Mouse (Mus musculus) layer of hippocampus, adult 8-10 months (tissue): ENCODE measurements around the gene Adcy4. TPM values are rescaled to one million over a fixed set of nuclear protein-coding genes. Genes with fewer than 3 reads are reported as not detected.

Experiments used
- DNase-seq, 2 experiments: peaks; one replicate each; pipeline ENCODE4 v3.0.0; 2022; ENCODE audit warnings: low spot score in 2 of 2
- total RNA-seq, 4 experiments: library from RNA; stranded (reverse); gene quantifications; 2 replicates each; pipeline ENCODE4 v1.2.4; 2022

Adcy4 gene
- 1 to 10 TPM; 3.4 to 6.8 (median 4.8) TPM for total RNA-seq

- no peak for DNase-seq
Observed at GRCm38 (mm10) chr14:55783958-55784235, at the start of gene Adcy4. Gene Adcy4 (minus strand): TSS chr14:55784095.

- no peak for DNase-seq
Observed at GRCm38 (mm10) chr14:55833126-55833525, 49.2 kb upstream of the Adcy4 start.

GRCm38 (mm10) chr14:55830331-55830730 lies 46.4 kb upstream of the Adcy4 start:
- no peak for DNase-seq

- DNase-seq = no peak
Observed at GRCm38 (mm10) chr14:55829854-55830253, 46.0 kb upstream of the Adcy4 start.

GRCm38 (mm10) chr14:55828716-55829263 lies 44.9 kb upstream of the Adcy4 start:
- no peak for DNase-seq

GRCm38 (mm10) chr14:55826551-55827340 lies 42.9 kb upstream of the Adcy4 start:
- no peak for DNase-seq

- no peak for DNase-seq
Observed at GRCm38 (mm10) chr14:55826142-55826541, 42.2 kb upstream of the Adcy4 start.

GRCm38 (mm10) chr14:55825216-55826051 lies 41.5 kb upstream of the Adcy4 start:
- DNase-seq = no peak

GRCm38 (mm10) chr14:55824481-55825215 lies 40.8 kb upstream of the Adcy4 start:
- DNase-seq = no peak

GRCm38 (mm10) chr14:55824001-55824480 lies 40.1 kb upstream of the Adcy4 start:
- no peak for DNase-seq

- no peak for DNase-seq
Observed at GRCm38 (mm10) chr14:55822991-55823762, 39.3 kb upstream of the Adcy4 start, which contains the start of gene Nfatc4. Gene Nfatc4 (plus strand): TSS chr14:55823144.

- DNase-seq = peak in 1 of 2 experiments; percentile 45
Observed at GRCm38 (mm10) chr14:55822435-55822990, 38.6 kb upstream of the Adcy4 start.

GRCm38 (mm10) chr14:55820576-55820975 lies 36.7 kb upstream of the Adcy4 start:
- no peak for DNase-seq

GRCm38 (mm10) chr14:55819845-55820405 lies 36.0 kb upstream of the Adcy4 start:
- DNase-seq = no peak

- no peak for DNase-seq
Observed at GRCm38 (mm10) chr14:55815310-55815751, 31.4 kb upstream of the Adcy4 start.

GRCm38 (mm10) chr14:55814885-55815284 lies 31.0 kb upstream of the Adcy4 start:
- peak in 1 of 2 experiments; percentile 41 for DNase-seq

GRCm38 (mm10) chr14:55795380-55796163 lies 11.7 kb upstream of the Adcy4 start:
- no peak for DNase-seq

- DNase-seq = no peak
Observed at GRCm38 (mm10) chr14:55793946-55794345, 10.1 kb upstream of the Adcy4 start.

- DNase-seq = no peak
Observed at GRCm38 (mm10) chr14:55793461-55793860, 9.6 kb upstream of the Adcy4 start.
